Mouse (Mus musculus) hindbrain, embryonic 10.5 days (tissue): Measurements from ENCODE around the gene Limch1. TPM values are rescaled to one million over a fixed set of nuclear protein-coding genes. Genes with fewer than 3 reads are reported as not detected.
A peak's percentile ranks its signal among the peaks of the same experiment; 100 is the strongest.

Experiments used
- DNase-seq: peaks from one replicate; pipeline ENCODE4 v3.0.0-alpha.2; 2017; ENCODE audit warnings: low spot score
- H3K27ac ChIP-seq: fragments of 300-500 bp; sonication (generic); 2 replicates; pipeline ENCODE4 v1.5.1; 2016; ENCODE audit warnings: mild to moderate bottlenecking, moderate library complexity
- H3K27me3 ChIP-seq: fragments of 300-500 bp; sonication (generic); 2 replicates; pipeline ENCODE4 v1.6.1; 2016; ENCODE audit warnings: mild to moderate bottlenecking; ENCODE audit not compliant: poor library complexity, insufficient read depth, severe bottlenecking
- H3K36me3 ChIP-seq: fragments of 300-500 bp; sonication (generic); 2 replicates; pipeline ENCODE4 v1.6.1; 2016; ENCODE audit warnings: mild to moderate bottlenecking, moderate library complexity
- H3K4me1 ChIP-seq: fragments of 300-500 bp; sonication (generic); replicated peaks from 2 replicates; pipeline ENCODE4 v1.6.1; 2016; ENCODE audit warnings: mild to moderate bottlenecking
- H3K4me3 ChIP-seq: fragments of 300-500 bp; sonication (generic); 2 replicates; pipeline ENCODE4 v1.5.1; 2016; ENCODE audit warnings: mild to moderate bottlenecking, moderate library complexity
- H3K9me3 ChIP-seq: fragments of 300-500 bp; sonication (generic); 2 replicates; pipeline ENCODE4 v1.6.1; 2016; ENCODE audit warnings: mild to moderate bottlenecking, moderate library complexity
- WGBS: fragments of 180-500 bp; shearing (Covaris S2); methylation state at CpG from one replicate; pipeline ENCODE4 v1.1.7; 2016; 5-methylcytosine and 5-hydroxymethylcytosine counted together
- polyA plus RNA-seq: library from polyadenylated mRNA; unstranded; fragments of >200 nt; fragmentation: Nextera tagmentation; extraction: Ambion mirVana; gene quantifications from 2 replicates; pipeline ENCODE4 v1.2.1, GENCODE M21; 2016

Limch1 gene
- polyA plus RNA-seq, 1 experiment from 2014 or later = 49.2 TPM

GRCm38 (mm10) chr5:67095651-67096377 lies 350.2 kb downstream of the Limch1 start:
- H3K27ac ChIP-seq = peak overlapping the region; percentile 85
- peaks cover 15% of the 10 kb centered on the region for H3K4me1 ChIP-seq
- H3K27me3 ChIP-seq = peaks cover 100% of the 10 kb centered on the region
- DNase-seq = peak; percentile 67
- H3K4me3 ChIP-seq = peak overlapping the region; percentile 55
- no peaks in the 10 kb centered on the region for H3K36me3 ChIP-seq
- WGBS = under 1% methylated on average over 47 of the region's 47 CpGs
- no peaks in the 10 kb centered on the region for H3K9me3 ChIP-seq

GRCm38 (mm10) chr5:67096378-67096771 lies 350.7 kb downstream of the Limch1 start:
- peaks cover 16% of the 10 kb centered on the region for H3K4me1 ChIP-seq
- peak overlapping the region; percentile 55 for H3K4me3 ChIP-seq
- peaks cover 100% of the 10 kb centered on the region for H3K27me3 ChIP-seq
- peak; percentile 67 for DNase-seq
- H3K36me3 ChIP-seq = no peaks in the 10 kb centered on the region
- under 1% methylated on average over 28 of the region's 28 CpGs for WGBS
- peak overlapping the region; percentile 85 for H3K27ac ChIP-seq
- H3K9me3 ChIP-seq = no peaks in the 10 kb centered on the region

- Histone ChIP-seq H3K9me3 (no peaks in the 10 kb centered on the region), H3K4me3 (peak overlapping the region; percentile 43), H3K27me3 (peaks cover 100% of the 10 kb centered on the region), H3K27ac (peak overlapping the region; percentile 68), H3K4me1 (peaks cover 26% of the 10 kb centered on the region), H3K36me3 (no peaks in the 10 kb centered on the region)
- peak; percentile 65 for DNase-seq
- WGBS = under 1% methylated on average over 41 of the region's 41 CpGs
Measured at GRCm38 (mm10) chr5:67097106-67098050, 351.8 kb downstream of the Limch1 start.

- peaks cover 34% of the 10 kb centered on the region for H3K4me1 ChIP-seq
- H3K4me3 ChIP-seq = peak overlapping the region; percentile 43
- WGBS = 1% methylated on average over 23 of the region's 23 CpGs
- peak overlapping the region; percentile 68 for H3K27ac ChIP-seq
- H3K27me3 ChIP-seq = peaks cover 100% of the 10 kb centered on the region
- no peaks in the 10 kb centered on the region for H3K36me3 ChIP-seq
- no peak for DNase-seq
- H3K9me3 ChIP-seq = no peaks in the 10 kb centered on the region
Measured at GRCm38 (mm10) chr5:67098051-67098732, 352.6 kb downstream of the Limch1 start.

GRCm38 (mm10) chr5:67098733-67099323 lies 353.2 kb downstream of the Limch1 start, which contains the start of gene Phox2b:
Gene Phox2b, minus strand, starts transcription at chr5:67099301.
- Histone ChIP-seq H3K4me1 (peaks cover 39% of the 10 kb centered on the region), H3K27me3 (peaks cover 100% of the 10 kb centered on the region), H3K9me3 (no peaks in the 10 kb centered on the region), H3K27ac (peak within 1 kb of the TSS; percentile 75), H3K36me3 (no peaks in the 10 kb centered on the region), H3K4me3 (peak within 1 kb of the TSS; percentile 43)
- peak; percentile 61 for DNase-seq
- WGBS = 1% methylated on average over 16 of the region's 16 CpGs

GRCm38 (mm10) chr5:67099393-67100271 lies 354.0 kb downstream of the Limch1 start:
- Histone ChIP-seq H3K27ac (peak overlapping the region; percentile 75), H3K4me3 (peak overlapping the region; percentile 20), H3K36me3 (no peaks in the 10 kb centered on the region), H3K4me1 (peaks cover 43% of the 10 kb centered on the region), H3K9me3 (no peaks in the 10 kb centered on the region), H3K27me3 (peaks cover 100% of the 10 kb centered on the region)
- DNase-seq = peak; percentile 55
- WGBS = under 1% methylated on average over 32 of the region's 32 CpGs

- WGBS = 1% methylated on average over 34 of the region's 34 CpGs
- H3K36me3 ChIP-seq = no peaks in the 10 kb centered on the region
- H3K27ac ChIP-seq = peak overlapping the region; percentile 35; the same call in 1 of the 2 replicates
- peak; percentile 52 for DNase-seq
- no peaks in the 10 kb centered on the region for H3K9me3 ChIP-seq
- H3K4me1 ChIP-seq = peaks cover 39% of the 10 kb centered on the region
- H3K27me3 ChIP-seq = peaks cover 100% of the 10 kb centered on the region
- peak overlapping the region; percentile 20 for H3K4me3 ChIP-seq
Measured at GRCm38 (mm10) chr5:67100564-67101394, 355.2 kb downstream of the Limch1 start.

- no peaks in the 10 kb centered on the region for H3K36me3 ChIP-seq
- 2% methylated on average over 9 of the region's 9 CpGs for WGBS
- peaks cover 34% of the 10 kb centered on the region for H3K4me1 ChIP-seq
- H3K27ac ChIP-seq = peak overlapping the region; percentile 67
- DNase-seq = no peak
- peaks cover 100% of the 10 kb centered on the region for H3K27me3 ChIP-seq
- H3K4me3 ChIP-seq = peak overlapping the region; percentile 33; the same call in 1 of the 2 replicates
- H3K9me3 ChIP-seq = no peaks in the 10 kb centered on the region
Measured at GRCm38 (mm10) chr5:67101395-67101760, 355.8 kb downstream of the Limch1 start.

- H3K4me3 ChIP-seq = peak overlapping the region; percentile 33
- H3K27ac ChIP-seq = peak overlapping the region; percentile 67
- H3K36me3 ChIP-seq = no peaks in the 10 kb centered on the region
- peak; percentile 77 for DNase-seq
- no peaks in the 10 kb centered on the region for H3K9me3 ChIP-seq
- H3K4me1 ChIP-seq = peaks cover 32% of the 10 kb centered on the region
- peaks cover 100% of the 10 kb centered on the region for H3K27me3 ChIP-seq
- WGBS = 1% methylated on average over 28 of the region's 28 CpGs
Measured at GRCm38 (mm10) chr5:67101793-67102600, 356.4 kb downstream of the Limch1 start.

GRCm38 (mm10) chr5:67103016-67103415 lies 357.4 kb downstream of the Limch1 start:
- peaks cover 32% of the 10 kb centered on the region for H3K4me1 ChIP-seq
- DNase-seq = peak; percentile 23
- no peaks in the 10 kb centered on the region for H3K36me3 ChIP-seq
- no peak overlapping the region for H3K27ac ChIP-seq
- no peak overlapping the region for H3K4me3 ChIP-seq
- no peaks in the 10 kb centered on the region for H3K9me3 ChIP-seq
- H3K27me3 ChIP-seq = peaks cover 97% of the 10 kb centered on the region
- 8% methylated on average over 3 of the region's 3 CpGs for WGBS
